Mouse (Mus musculus) testis, adult 2 months (tissue): ENCODE measurements at regions not wholly inside any gene's neighbourhood (a gene's known extent, or its start where the extent isn't known, plus 50 kb on each side); places are given as distances from the start of the nearest gene placed in this dataset.

ENCODE experiments used
- CTCF ChIP-seq: fragments of 200-500 bp; IDR thresholded peaks from 2 replicates; pipeline ENCODE4 v1.5.1; 2012; ENCODE audit warnings: low read depth, mild to moderate bottlenecking, inconsistent platforms, low read length, moderate library complexity; ENCODE audit not compliant: control insufficient read depth, insufficient read depth, insufficient replicate concordance
- POLR2A ChIP-seq: fragments of 200-500 bp; IDR thresholded peaks from 2 replicates; pipeline ENCODE4 v1.6.1; 2012; ENCODE audit warnings: low read depth, mild to moderate bottlenecking, inconsistent platforms, low read length, moderate library complexity; ENCODE audit not compliant: control insufficient read depth

GRCm38 (mm10) chr13:34462808-34463511, 118.0 kb upstream of the Slc22a23 start:
- TF ChIP-seq CTCF (no peak), POLR2A (no peak)
